Mouse (Mus musculus) liver, embryonic 14.5 days (tissue): ENCODE data around the gene Eps8. TPM values are rescaled to one million over a fixed set of nuclear protein-coding genes. Genes with fewer than 3 reads are reported as not detected.

ENCODE experiments used
- ATAC-seq: fragments of 200-750 bp; cut with Nextera tagmentation; 2 replicates; pipeline ENCODE4 v1.8.0; 2017; ENCODE audit warnings: moderate number of reproducible peaks, mild to moderate bottlenecking, moderate library complexity; ENCODE audit not compliant: insufficient read depth
- DNase-seq, 3 experiments: peaks; one replicate each; pipeline ENCODE4 v3.0.0-alpha.2; 2012 to 2013; ENCODE audit warnings: low read depth in 3 of 3, low spot score in 3 of 3
- H3K27ac ChIP-seq: fragments of 300-500 bp; sonication (generic); 2 replicates; pipeline ENCODE4 v1.5.1; 2014; ENCODE audit warnings: moderate library complexity, mild to moderate bottlenecking, control low read depth, inconsistent platforms
- H3K27me3 ChIP-seq: fragments of 300-500 bp; sonication (generic); 2 replicates; pipeline ENCODE4 v1.6.1; 2014; ENCODE audit warnings: mild to moderate bottlenecking, low read length, moderate library complexity; ENCODE audit not compliant: control insufficient read depth, insufficient read depth
- H3K36me3 ChIP-seq: fragments of 300-500 bp; sonication (generic); replicated peaks from 2 replicates; pipeline ENCODE4 v1.6.1; 2014; ENCODE audit warnings: low read depth; ENCODE audit not compliant: control insufficient read depth, insufficient read depth
- H3K4me1 ChIP-seq, 2 experiments: fragments of 200-500 bp in 1 of 2; fragments of 300-500 bp in 1 of 2; sonication (generic) in 1 of 2; replicated peaks; 2 replicates each; pipeline ENCODE4 v1.6.1; 2012 to 2014; ENCODE audit warnings: antibody characterized with exemption in 1 of 2, inconsistent platforms in 1 of 2, low read length in 1 of 2; ENCODE audit not compliant: control insufficient read depth in 2 of 2, insufficient read depth in 2 of 2
- H3K4me2 ChIP-seq: fragments of 300-500 bp; sonication (generic); 2 replicates; pipeline ENCODE4 v1.6.1; 2014; ENCODE audit warnings: low read depth, mild to moderate bottlenecking, control low read depth, moderate library complexity
- H3K4me3 ChIP-seq, 2 experiments: fragments of 200-500 bp in 1 of 2; fragments of 300-500 bp in 1 of 2; sonication (generic) in 1 of 2; 2 replicates each; pipeline ENCODE4 v1.5.1; 2012 to 2014; ENCODE audit warnings: low read depth in 2 of 2, low read length in 2 of 2, mild to moderate bottlenecking in 2 of 2, control low read depth in 1 of 2, inconsistent platforms in 1 of 2, moderate library complexity in 1 of 2; ENCODE audit not compliant: insufficient read depth in 1 of 2
- H3K9ac ChIP-seq: fragments of 300-500 bp; sonication (generic); replicated peaks from 2 replicates; pipeline ENCODE4 v1.6.1; 2014; ENCODE audit warnings: mild to moderate bottlenecking, control low read depth, moderate library complexity
- H3K9me3 ChIP-seq: fragments of 300-500 bp; sonication (generic); 2 replicates; pipeline ENCODE4 v1.6.1; 2016; ENCODE audit warnings: low read length, mixed read lengths; ENCODE audit not compliant: control insufficient read depth
- CTCF ChIP-seq: IDR thresholded peaks from 2 replicates; pipeline ENCODE4 v1.5.1; 2016; ENCODE audit warnings: antibody characterized with exemption, low read depth, control low read depth
- EP300 ChIP-seq: IDR thresholded peaks from 2 replicates; pipeline ENCODE4 v1.6.1; 2016; ENCODE audit warnings: antibody characterized with exemption, low read depth
- WGBS: fragments of 180-500 bp; shearing (Covaris S2); extraction: QIAGEN DNeasy Blood & Tissue Kit; methylation state at CpG from one replicate; pipeline ENCODE4 v1.1.7; 2014; ENCODE audit not compliant: insufficient replicate concordance; 5-methylcytosine and 5-hydroxymethylcytosine counted together
- polyA plus RNA-seq, 2 experiments: library from polyadenylated mRNA; depleted of rRNA in 1 of 2; stranded (reverse) in 1 of 2; unstranded in 1 of 2; fragments of >200 nt; fragmentation: Nextera tagmentation in 1 of 2; extraction: Ambion mirVana in 1 of 2; gene quantifications; 2 replicates each; pipeline versions ENCODE4 v1.2.1 to v1.2.3; 2012 to 2014

Gene Eps8
- polyA plus RNA-seq, 2 experiments: 0.42 to 1.4 TPM

DNA sequence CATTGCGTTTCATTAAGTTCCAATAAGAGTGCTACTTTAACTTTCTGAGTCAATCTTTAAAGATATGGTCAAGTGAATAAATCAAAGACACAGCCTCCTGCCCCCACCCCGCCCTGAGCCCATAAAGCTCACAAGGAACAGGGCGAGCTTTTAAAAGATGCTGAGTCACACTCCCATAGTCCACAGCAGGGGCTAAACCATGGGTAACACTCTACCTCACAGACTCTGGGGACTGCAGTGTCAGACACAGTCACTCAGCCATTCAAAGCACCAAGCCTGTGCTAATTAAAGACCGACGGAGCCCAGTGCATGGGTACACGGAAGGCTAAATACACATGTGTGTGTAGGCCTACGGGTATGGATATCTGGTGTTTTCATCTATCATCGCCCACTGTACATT is 151.2 kb downstream of the Eps8 start:
- ATAC-seq (no peak), DNase-seq (no peak)
- no peaks in the 10 kb centered on the region for H3K9me3 ChIP-seq
- H3K4me1 ChIP-seq: 0 out of 4 replicates have a peak, but pooled peaks cover 0 to 2% of the 10 kb centered on the region in 2 experiments
- H3K4me2 ChIP-seq: no peak overlapping the region
- no peaks in the 10 kb centered on the region for H3K27me3 ChIP-seq
- no peaks in the 10 kb centered on the region for H3K36me3 ChIP-seq
- TF ChIP-seq CTCF: no peak
- TF ChIP-seq EP300: no peak
- 59% methylated on average over 8 of the region's 8 CpGs for WGBS
- no peak overlapping the region for H3K9ac ChIP-seq
- no peak overlapping the region for H3K4me3 ChIP-seq
- H3K27ac ChIP-seq: no peak overlapping the region

DNA sequence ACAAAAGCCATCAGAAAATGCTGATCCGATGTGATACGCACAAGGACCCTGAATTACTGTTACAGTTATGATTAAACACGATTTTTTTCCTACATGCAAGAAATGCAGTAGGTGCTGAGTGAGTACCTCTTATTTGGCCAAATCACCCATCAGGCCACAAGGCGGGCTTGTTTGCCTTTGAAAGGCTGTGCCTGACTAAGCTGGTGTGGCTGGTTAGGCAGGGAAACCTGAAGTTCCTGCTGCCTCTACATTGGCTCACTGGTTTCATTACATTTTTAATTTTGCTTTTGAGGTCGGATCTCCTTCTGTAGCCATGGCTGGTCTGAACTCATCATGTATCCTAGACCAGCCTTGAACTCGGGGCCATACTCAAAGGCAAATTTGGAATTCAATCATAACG is 151.7 kb downstream of the Eps8 start:
- DNase-seq (no peak), ATAC-seq (no peak)
- H3K36me3 ChIP-seq: no peaks in the 10 kb centered on the region
- 0 out of 4 replicates have a peak, but pooled peaks cover 0 to 2% of the 10 kb centered on the region in 2 experiments for H3K4me1 ChIP-seq
- no peaks in the 10 kb centered on the region for H3K27me3 ChIP-seq
- no peaks in the 10 kb centered on the region for H3K9me3 ChIP-seq
- WGBS: 67% methylated on average over 7 of the region's 7 CpGs
- no peak overlapping the region for H3K27ac ChIP-seq
- H3K4me3 ChIP-seq: no peak overlapping the region
- TF ChIP-seq CTCF: no peak
- TF ChIP-seq EP300: no peak
- H3K4me2 ChIP-seq: no peak overlapping the region
- no peak overlapping the region for H3K9ac ChIP-seq

DNA sequence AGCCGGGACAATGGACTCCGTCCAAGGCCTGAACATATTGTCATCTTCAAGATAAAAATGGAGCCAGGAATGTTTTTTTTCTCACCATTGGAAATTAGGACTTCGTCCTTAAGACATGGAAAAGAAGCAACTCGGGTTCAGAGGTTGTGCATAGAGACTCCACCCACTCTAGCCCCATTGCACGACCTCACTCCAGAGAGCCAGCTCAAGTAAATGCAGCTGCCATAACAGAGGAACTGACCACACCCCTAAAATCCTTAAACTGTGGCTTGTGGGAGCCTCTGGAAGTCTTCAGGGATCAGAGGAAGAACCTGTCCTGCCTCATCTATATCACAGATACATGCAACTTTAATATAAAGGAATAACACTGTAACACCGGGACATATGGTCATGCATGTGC is 155.9 kb downstream of the Eps8 start:
- DNase-seq (no peak), ATAC-seq (no peak)
- H3K9me3 ChIP-seq: no peaks in the 10 kb centered on the region
- no peak overlapping the region for H3K4me3 ChIP-seq
- no peaks in the 10 kb centered on the region for H3K36me3 ChIP-seq
- WGBS: 63% methylated on average over 6 of the region's 6 CpGs
- no peak overlapping the region for H3K9ac ChIP-seq
- no peak overlapping the region for H3K27ac ChIP-seq
- no peaks in the 10 kb centered on the region for H3K27me3 ChIP-seq
- 0 out of 4 replicates have a peak, but pooled peaks cover 0 to 2% of the 10 kb centered on the region in 2 experiments for H3K4me1 ChIP-seq
- H3K4me2 ChIP-seq: no peak overlapping the region
- TF ChIP-seq EP300 (no peak), CTCF (no peak)

GRCm38 (mm10) chr6:137497208-137497835 is 157.4 kb downstream of the Eps8 start:
- no peaks in the 10 kb centered on the region for H3K4me1 ChIP-seq
- WGBS: 72% methylated on average over 8 of the region's 8 CpGs
- TF ChIP-seq EP300 (no peak), CTCF (no peak)
- H3K27ac ChIP-seq: no peak overlapping the region
- ATAC-seq (no peak), DNase-seq (no peak)
- H3K9me3 ChIP-seq: no peaks in the 10 kb centered on the region
- H3K27me3 ChIP-seq: no peaks in the 10 kb centered on the region
- H3K4me2 ChIP-seq: no peak overlapping the region
- no peaks in the 10 kb centered on the region for H3K36me3 ChIP-seq
- H3K9ac ChIP-seq: no peak overlapping the region
- H3K4me3 ChIP-seq: no peak overlapping the region

GRCm38 (mm10) chr6:137496562-137496961 is 158.1 kb downstream of the Eps8 start:
- Histone ChIP-seq H3K4me2 (no peak overlapping the region), H3K4me3 (no peak overlapping the region), H3K36me3 (no peaks in the 10 kb centered on the region), H3K27me3 (no peaks in the 10 kb centered on the region), H3K27ac (no peak overlapping the region), H3K4me1 (no peaks in the 10 kb centered on the region), H3K9ac (no peak overlapping the region), H3K9me3 (no peaks in the 10 kb centered on the region)
- WGBS: 79% methylated on average over 2 of the region's 2 CpGs
- 0 out of 2 replicates have a peak, but pooled peaks have one; percentile 15 for ATAC-seq
- no peak for TF ChIP-seq CTCF
- no peak for TF ChIP-seq EP300
- no peak for DNase-seq
